Mouse (Mus musculus) right cerebral cortex, postnatal 14 days (tissue): ENCODE results near the gene Dcx.

Experiments used
- DNase-seq: peaks from one replicate; pipeline ENCODE4 v3.0.0; 2022

The Dcx gene

DNA sequence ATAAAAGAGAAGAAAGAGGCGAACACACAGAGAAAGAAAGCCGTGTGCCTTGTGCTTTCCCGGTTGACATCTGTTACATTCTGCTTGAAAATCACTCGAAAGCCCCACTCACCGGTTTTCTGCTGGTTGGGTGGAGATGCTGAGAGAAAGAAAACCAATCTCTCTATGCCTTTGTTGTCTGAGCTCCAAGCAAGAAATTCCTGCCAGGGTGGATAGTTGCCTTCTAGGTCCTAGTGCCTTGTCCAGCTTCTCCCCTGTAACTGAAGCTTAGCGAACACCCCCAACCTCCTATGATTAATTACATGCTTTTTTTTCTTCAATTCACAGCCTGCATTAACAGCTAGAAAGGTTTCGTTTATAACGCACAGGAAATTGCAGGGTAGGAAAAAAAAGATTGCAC lies at the start of gene Dcx:
TSS of gene Dcx (minus strand) at position 354 of the 400 bp plus-strand sequence.
- DNase-seq = peak; percentile 24

DNA sequence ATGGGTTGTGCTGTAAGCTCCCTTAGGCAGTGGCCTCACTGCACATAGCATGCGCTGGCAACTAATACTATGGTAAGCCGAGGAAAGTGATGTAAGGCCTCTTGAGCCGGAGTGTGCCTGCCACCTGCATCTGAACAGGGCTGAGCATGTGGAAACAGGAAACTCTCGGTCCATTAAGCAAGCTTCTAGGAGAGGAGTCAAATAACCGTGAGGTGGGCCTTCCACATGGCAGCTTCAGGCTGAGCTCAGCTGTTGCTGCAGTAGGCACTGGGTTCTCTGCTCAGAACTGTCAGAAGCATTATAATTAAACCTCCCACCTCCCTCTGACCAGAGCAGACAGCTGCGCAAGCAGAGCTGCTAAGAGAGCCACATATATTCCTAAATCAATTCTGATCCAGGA lies 33.1 kb upstream of the Dcx start:
- no peak for DNase-seq

DNA sequence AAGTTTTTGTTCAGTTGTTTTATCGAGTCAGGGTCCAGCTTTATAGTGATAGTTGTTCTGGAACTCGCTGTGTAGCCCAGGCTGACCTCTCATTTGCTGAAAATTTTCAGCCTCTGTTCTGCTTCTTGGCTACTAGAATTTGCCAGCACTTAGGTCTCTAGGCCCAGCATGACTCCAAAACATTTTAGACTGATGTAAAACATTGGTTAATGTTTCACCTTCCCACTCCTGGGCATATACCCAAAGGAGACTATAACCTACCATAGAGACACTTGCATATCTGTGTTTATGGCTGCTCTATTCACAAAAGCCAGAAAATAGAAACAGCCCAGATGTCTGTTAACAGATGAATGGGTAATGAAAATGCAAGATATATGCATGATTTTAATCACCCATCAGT lies 560 bp upstream of the Dcx start:
- no peak for DNase-seq

DNA sequence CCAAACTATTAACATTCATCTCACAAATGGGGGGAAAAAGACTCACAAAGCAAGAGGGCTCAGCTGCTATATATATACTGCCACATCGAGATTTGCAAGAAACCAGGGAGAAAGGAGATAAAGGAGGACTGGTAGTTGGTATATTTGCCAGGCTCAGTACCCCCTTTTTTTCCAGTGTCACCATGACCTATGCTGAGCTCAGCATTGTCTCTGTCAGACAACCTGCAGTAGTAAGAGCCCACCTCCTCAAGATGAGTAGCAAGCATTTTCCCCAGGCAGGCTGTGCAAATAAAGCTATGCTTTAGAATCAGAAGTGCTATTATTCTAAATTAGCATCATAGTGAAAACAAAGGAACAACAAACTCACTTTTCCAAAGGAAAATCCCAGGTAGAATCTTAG lies 581 bp downstream of the Dcx start:
- no peak for DNase-seq

DNA sequence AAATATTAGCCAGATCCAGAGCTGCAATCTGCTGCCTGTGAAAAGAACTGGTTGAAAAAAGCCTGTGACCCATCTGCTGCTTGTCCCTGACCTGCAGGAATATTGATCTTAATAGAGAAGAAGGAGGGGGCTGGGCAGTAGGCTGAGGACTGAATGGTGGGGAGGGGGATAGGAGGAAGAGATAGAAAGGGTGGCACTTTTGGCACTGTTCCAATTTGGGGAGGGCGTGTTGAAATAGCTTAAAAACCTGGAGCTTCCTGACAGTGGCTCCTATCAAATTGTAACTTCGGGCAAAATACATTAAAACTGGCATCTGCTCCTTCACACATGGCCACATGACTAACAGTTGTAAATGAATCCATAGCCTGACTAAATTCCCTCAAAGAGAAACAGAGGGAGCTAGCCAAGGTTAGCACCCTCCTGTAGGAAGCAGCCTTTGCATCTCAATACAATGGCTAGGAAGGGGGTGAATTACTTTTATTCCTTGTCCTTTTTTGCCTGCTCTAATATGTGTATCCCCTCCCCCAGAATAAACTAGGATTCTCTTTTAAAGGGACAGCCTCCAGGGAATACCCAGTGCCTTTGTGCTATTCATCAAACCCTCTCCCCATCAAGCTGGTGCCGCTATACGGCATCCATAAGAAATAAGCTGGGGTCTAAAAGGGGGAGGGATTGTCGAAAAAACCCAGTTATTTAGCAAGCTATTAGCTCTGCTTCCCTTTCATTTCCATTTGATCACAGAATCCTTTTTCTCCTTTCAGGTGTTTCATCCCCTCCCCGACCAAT lies 1.5 kb downstream of the Dcx start:
- no peak for DNase-seq

DNA sequence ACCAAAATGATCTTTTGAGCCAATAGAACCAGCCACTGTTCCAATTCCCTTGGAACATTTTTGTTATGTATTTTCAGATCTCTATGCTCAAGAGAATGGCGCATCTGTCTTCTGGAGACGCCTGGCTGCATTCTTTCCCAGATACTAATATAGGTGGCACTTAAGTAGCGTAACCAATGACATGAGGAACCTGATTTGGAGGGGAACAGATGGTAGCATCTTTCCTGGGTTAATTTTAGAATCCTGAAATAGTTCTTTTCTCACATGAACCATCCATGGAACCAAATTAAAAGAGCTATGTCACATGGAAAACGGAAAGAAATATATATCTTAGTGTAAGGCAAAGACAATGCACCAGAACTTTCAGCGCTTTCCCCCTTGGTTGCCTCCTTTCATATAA lies 11.0 kb downstream of the Dcx start:
- no peak for DNase-seq

DNA sequence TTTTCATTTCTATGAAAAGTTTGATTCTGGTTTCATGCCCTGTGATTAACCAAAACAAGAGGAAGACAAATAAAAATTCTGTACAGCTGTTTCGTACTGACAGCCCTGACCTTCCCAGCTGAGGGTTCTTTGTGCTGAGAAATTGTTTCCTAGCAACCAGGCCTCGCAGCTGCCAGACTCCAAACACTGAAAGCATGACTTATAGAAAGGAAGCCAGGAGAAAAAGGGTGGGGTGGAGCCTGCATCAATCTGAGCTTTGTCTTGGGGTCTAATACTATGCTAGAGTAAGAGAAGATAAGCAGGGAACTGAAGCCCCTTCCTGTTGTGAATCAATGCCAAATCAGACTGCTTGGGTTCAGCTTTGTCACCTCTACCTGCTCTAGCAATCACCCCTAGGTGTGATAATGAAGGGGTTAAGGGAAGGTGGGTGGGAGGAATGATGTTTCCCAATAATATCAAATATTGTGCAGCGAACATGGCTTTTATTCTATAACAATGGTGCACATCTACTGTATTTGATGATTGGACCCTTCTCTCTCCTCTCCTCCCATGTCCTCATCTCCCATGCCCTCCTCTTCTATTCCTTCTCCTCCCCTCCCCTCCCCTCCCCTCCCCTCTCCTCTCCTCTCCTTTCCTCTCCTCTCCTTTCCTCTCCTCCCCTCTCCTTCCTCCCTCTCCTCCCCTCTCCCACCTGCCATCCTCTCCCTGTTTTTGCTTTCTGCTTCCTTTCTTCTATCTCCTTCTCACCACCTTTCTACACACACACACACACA lies 26.2 kb downstream of the Dcx start:
- no peak for DNase-seq

DNA sequence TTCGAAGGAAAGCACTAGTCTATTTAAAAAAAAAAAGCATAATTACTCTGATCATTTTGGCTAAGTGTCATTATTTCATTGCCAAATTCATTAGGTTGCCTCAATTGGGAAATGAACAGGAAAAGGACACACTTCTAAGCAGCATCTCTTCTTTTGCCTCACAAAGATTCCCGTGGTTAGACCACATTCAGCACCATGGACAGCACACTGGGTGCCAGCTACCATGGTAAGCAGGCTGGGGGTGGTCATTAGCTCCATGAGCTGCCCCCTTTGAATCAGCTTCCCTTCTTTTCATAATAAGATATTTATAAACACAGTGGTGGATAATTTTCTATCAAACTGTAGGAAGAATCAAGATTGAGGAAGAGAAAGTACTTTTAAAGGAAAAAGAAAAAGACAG lies 28.4 kb downstream of the Dcx start:
- no peak for DNase-seq

DNA sequence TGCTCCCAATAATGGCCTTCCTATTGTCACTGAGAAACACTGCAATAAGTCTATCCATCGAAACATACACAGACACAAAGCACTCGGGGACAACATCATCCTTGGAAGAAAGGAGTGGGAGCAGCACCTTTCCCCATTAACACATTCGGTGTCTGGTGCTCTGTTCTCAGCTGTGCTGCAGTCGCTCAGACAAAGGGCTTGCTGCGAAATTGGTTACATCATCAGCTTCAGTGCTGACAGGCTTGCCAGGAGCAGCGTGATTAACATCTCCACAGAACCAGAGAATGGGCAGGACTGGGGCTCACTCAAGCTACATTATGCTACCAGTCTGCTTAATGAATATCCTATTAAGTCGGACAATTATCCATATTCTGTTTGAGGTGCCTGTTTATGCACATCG lies 30.8 kb downstream of the Dcx start:
- DNase-seq = no peak

DNA sequence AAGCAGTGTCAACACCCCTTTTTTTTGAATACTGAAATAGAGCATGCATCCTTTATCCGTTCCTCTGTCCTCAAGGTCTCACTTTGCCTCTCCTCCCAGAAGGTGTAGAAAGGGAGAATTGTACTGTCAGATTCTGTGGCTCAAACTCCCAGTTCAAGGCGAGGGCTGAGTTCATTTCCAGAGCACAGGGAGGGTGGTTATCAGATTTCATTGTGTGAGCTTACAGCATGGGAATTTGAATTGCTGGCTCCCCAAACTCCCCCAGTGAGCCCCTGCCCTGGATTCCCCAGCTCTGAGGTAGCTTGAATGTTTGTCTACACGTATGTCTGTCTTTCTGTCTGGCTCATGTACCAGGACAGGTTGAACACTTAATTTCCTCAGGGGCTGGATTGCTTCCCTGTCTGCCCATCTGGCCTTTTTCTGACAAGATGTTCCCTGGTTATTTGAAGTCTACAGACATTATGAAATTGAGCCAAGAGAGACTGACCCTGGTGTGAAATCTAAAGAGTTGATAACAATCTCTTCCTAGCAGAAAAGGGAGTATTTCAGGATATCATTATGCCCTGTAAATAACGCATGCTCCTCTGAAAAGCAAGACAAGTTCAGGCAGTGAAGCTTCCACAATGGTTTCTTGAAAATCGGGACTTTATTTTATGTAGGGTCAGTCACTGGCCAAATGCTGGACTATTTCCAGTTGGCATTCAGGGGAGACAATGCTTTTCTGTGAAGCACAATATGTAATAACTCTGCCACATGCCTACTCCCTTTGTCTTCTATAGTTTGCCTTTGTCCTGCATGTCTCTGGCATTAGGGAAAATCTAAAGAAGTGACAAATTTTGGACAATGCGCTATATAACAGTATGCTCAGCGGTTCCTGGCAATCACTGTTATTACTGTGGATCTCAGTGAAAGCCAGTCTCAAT lies 35.5 kb downstream of the Dcx start:
- no peak for DNase-seq

DNA sequence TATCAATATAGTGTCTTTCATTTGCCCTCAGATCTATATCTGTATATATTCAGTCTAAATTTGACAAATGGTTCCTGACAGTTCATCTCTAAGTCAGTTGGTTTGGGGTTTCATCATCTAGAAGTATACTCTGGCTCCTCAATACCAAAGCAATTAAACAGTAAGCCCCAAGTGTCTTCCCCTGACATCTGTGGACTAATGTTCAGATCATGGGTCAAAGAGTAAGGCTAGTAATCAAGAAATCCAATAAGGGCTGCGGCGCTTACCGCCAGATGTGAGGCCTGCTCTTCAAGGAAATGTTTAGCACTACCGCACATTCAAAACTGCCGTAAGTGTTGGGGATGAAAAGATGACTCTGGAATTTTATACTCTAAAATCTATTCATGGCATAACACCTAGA lies 36.2 kb downstream of the Dcx start:
- no peak for DNase-seq

DNA sequence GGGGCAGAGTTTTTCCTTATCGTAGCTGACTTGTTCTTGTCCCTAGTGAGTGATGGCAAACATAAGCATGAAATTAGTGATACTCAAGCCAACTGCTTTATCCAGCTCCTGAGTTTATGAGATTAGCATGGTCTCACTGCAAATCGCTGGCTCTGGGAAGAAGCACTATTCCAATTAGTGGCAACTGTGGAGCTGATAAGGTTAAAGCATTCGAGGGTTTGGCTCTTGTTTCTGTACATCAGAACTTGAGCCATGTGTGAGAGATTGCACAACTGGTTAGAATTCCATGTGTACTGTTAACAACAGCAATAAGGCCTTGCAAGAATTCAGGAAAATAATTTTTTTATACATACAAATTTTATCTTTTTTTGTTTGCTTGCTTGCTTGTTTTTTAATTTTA lies 39.9 kb downstream of the Dcx start:
- DNase-seq = no peak

DNA sequence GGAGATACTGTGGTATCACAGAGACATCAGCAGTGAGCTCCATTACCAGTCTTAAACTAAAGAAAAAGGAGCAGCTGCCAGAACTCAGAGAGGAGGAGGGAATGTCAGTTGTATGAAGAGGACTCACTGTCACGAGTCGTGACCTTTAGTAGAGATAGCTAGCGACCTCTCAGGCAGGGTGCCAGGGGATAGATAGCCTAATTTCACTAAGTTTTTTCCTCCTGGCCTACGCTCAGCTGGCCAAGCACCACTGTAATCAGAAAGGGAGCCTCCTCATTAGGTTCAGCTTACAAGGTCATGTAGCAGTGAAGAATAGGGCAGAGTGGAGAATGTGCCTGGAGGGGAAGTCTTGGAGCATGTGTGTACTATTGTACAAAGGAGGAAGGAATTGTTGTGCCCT lies 47.3 kb downstream of the Dcx start:
- no peak for DNase-seq

DNA sequence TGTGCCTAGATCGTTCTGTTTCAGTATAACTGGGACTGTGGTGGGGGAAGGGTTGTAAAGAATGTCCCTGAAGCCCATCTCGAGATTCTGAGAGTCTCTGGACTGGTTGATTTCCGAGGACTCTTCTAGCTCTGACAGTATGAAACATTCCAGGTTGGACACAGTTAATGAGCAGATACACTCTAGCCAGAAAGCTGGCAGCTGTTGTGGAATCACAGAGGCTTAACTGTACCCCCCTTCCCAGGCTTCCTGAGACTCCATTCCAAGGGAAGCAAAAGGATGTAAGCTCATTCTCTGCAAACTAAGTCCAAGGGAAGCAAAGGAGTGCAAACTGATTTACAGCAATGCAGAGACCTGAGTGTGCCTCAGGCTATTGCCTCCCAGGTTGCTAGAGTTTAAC lies 48.2 kb downstream of the Dcx start:
- no peak for DNase-seq

DNA sequence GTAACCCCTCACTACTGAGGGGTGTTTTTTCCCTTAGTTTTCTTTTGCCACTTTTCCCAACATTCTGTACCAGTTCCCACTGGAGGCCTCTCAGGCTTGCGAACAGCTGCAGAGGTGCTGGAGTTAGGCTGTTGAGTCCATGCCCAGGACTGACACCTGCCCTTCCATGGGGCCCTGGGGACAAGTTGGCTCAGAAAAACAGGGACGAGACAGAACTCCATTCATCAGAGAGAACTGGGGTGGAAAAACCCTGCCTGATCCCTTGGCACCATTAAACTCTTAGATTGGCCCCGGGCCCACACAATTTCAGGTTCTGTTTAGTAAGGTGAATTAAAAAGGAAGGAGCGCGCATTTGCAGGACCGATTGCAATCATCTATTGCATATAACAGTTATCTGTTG lies 48.8 kb downstream of the Dcx start:
- no peak for DNase-seq

DNA sequence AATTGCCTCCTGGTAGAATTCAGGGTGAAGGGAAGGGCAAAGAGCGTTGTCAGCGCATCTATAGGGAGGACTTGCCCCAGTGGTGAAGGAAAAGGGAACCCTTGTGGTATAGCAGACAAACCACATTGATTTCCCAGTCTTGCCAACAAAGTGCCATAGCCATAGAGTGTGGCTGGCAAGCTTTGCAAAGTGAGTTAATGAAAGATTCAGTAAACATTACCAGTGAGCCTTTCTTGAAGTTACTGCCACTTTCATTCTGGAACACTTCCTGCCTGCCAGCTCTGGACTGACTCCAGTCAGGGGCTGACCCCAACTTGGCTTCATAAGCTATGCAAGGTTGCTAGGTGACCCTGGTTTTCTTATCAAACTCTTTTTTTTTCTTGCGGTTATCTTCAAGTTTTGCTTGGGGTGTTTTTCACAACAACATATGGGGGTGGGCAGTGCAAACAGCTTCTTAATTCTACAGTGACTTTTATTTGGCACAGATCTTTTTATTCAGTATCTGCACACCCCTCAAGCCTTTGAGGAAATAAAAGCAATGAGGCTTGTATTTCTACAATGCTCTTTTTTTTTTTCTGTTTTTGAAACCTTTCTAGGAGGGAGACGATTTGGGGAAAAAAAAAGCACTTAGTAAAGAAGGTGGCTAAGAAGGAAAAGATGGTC lies 51.2 kb downstream of the Dcx start:
- DNase-seq = no peak

DNA sequence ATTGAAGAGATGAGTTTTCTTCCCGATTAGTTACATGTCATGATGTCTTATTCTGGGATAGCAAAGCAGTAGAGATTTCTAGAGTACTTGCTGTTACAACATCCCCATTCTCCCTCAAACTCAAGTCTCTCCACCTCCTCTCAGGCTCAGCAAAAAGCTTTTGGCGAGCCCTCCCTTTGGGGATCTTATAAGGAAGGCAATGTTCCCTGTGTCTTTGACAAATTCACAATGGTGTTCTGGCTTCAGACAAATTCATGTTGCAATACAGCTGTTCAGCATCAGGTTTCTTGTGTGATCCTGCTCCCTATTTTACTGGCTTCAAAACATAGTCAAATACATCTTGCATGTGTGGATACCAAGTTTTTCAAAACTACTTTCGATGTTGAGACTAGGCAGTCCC lies 53.5 kb downstream of the Dcx start:
- no peak for DNase-seq

DNA sequence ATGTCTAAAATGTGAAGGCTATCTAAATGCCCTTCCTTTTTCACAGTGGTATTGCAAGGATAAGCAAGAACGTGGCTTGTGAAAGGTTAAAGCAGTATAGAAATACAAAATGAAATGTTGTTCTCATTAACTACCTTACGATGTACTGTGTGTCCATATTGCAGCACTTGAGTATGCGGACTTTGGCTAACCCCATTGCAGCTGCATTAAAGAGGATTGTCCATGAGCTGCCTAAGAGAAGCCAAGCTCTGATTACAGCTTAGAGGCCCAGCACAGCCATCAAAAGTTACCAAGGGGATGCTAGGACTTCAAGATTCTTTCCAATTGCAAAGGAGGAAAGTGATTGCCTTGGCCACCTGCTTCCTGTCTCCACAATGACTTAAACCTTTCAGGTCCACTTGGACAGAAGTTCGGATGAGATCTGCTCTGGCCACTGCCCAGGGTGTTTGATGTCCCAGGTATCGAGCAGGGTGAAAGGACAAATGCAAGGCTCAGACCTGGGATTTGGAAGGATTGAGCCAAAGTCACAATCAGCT lies 65.9 kb downstream of the Dcx start:
- DNase-seq = no peak

DNA sequence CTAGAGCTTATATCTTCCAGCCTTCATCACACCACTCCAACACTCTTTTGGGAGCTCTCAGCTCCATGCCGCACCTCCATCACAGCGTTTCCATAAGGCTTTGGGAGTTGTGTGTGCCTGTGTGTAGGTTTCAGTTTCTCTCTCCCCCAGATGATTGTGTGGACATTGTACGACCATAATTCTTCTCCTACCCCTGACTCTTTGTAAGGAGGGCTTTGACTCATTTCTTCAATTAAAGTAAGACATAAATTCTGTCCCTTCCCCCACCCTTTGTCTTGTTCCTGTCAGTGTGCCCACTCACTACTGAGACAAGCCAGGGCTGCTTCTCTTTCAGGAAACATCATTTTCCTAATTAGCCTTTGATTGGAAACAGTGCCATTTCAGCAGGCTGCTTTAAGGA lies 81.8 kb downstream of the Dcx start:
- no peak for DNase-seq

DNA sequence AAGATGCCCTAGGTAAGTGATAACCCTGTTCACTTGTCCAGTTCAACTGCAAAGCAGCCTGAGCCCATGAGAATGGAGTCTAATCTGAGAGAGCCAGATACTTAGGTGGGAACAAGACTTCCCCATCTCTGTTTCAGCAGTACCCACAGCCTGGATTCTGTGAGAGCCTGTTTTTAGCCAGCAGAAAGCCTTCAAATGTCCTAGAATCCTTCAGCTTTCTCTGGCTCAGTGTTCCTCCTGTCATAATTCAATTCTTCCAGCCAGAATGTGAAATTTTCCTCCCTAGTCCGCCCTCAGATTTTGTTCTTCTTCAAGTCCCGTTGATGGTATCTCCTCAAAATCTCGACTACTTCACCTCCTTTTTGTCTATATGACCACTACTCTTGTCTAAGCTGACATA lies 83.1 kb downstream of the Dcx start:
- no peak for DNase-seq

DNA sequence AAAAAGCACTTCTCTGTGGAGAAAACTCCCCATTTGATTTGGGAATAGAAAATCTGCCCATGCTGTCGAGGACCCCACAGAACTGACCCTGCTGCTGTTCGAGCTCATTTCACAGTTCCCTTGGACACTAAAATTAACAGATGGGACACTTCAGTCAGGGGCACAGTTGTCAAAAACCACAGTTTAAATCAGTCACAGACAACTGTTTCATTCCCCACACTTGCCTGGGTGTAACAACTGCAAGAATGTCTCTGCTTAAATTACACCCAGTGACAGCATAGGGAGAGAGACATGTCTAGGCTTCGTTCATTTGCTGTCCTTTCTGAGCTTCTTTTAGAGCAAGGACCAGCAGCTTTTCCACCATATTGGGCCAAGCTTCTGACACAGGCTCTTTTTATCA lies 86.5 kb downstream of the Dcx start:
- DNase-seq = no peak

DNA sequence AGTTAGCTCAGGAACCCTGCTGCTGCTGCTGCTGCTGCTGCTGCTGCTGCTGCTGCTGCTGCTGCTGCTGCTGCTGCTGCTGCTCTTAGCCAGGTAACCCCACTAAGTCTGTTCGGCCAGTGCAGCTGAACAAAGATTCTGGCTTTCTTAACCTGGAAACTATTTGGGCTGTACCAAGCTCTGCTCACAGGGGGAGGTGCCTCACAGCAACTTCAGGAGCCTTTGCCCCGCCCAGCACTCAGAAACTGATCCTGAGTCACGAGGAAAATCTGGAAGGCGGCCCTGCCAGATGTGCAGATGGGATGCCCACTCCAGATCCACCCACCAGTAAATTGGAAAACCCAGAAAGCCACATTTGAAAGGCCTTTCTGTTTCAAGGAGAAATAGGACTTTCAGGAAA lies 105.9 kb downstream of the Dcx start, which contains the start of gene Capn6:
TSS of gene Capn6 (minus strand) at position 203 of the 400 bp plus-strand sequence.
- no peak for DNase-seq

DNA sequence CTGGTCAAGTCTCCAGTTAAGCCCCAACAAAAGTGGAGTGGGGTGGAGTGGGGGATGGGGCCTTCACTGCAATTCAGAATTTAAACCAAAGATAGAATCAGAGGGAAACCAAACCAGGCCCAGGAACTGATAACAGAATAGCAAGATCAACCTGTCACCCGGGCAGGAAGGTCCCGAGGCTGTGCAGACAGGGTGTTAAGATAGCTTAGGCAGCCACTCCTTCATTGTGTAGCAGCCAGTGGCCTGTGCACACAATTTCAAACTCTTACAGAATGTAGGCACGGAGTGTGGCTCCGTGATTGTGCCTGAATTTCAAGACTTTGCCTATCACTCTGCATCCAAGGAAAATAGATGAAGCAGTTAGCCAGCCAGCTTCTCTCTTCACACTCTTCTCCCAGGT lies 106.6 kb downstream of the Dcx start:
- no peak for DNase-seq
